Mouse (Mus musculus) layer of hippocampus, adult 11-12 months (tissue): ENCODE measurements around the gene Lmod1.

Experiments
- DNase-seq: peaks from one replicate; pipeline ENCODE4 v3.0.0; 2022; ENCODE audit warnings: low spot score

Lmod1 gene

GRCm38 (mm10) chr1:135412130-135412529, 87.5 kb downstream of the Lmod1 start:
- DNase-seq = no peak

- no peak for DNase-seq
Measured at GRCm38 (mm10) chr1:135413996-135414395, 89.4 kb downstream of the Lmod1 start.
